Mouse (Mus musculus): ENCODE results near the gene D930007J09Rik. TPM values are rescaled to one million over a fixed set of nuclear protein-coding genes. Genes with fewer than 3 reads are reported as not detected.

Gene D930007J09Rik
- not detected for total RNA-seq (2023)

GRCm38 (mm10) chr13:32802259-32803081 is at the start of gene D930007J09Rik:
D930007J09Rik (minus strand) TSS chr13:32802849.

GRCm38 (mm10) chr13:32850668-32851404 is 48.2 kb upstream of the D930007J09Rik start, which contains the start of gene Serpinb1a:
Serpinb1a (minus strand) TSS chr13:32851185.

GRCm38 (mm10) chr13:32801693-32802221 is 892 bp downstream of the D930007J09Rik start, which contains the start of gene Wrnip1:
Wrnip1 (plus strand) TSS chr13:32802038.

GRCm38 (mm10) chr13:32783816-32784215 is 18.8 kb downstream of the D930007J09Rik start, which contains the start of gene Mylk4:
Mylk4 (minus strand) TSS chr13:32783954.

Other genes starting within 250 kb of the D930007J09Rik start
- gene Mylk4, start 18.9 kb downstream of the D930007J09Rik start, total RNA-seq (2023), result not detected
- 10 to 100 TPM; 10.8 to 14.4 TPM for gene Wrnip1, start 811 bp downstream of the D930007J09Rik start, total RNA-seq (2023)
- gene Serpinb1a, start 48.3 kb upstream of the D930007J09Rik start, total RNA-seq (2023), result 100 to 1,000 TPM; 371 to 383 TPM
- gene Serpinb1c, start 95.4 kb upstream of the D930007J09Rik start, total RNA-seq (2023), result not detected
- gene Serpinb6b, start 162.4 kb upstream of the D930007J09Rik start, total RNA-seq (2023), result 1 to 10 TPM in 1 of 2 experiments, under 1 TPM in 1; 0.49 to 2.1 TPM
- under 1 TPM; 0.53 to 0.85 TPM for gene Serpinb9, start 200.4 kb upstream of the D930007J09Rik start, total RNA-seq (2023)
- not detected for gene Serpinb9b, start 224.6 kb upstream of the D930007J09Rik start, total RNA-seq (2023)

All from neutrophil, adult 83 days (primary cell).